Mouse (Mus musculus): ENCODE results near the gene Armc7. TPM values are rescaled to one million over a fixed set of nuclear protein-coding genes. Genes with fewer than 3 reads are reported as not detected.

Gene Armc7
- polyA plus RNA-seq, 1 experiment from 2014 or later: 5.5 TPM

DNA sequence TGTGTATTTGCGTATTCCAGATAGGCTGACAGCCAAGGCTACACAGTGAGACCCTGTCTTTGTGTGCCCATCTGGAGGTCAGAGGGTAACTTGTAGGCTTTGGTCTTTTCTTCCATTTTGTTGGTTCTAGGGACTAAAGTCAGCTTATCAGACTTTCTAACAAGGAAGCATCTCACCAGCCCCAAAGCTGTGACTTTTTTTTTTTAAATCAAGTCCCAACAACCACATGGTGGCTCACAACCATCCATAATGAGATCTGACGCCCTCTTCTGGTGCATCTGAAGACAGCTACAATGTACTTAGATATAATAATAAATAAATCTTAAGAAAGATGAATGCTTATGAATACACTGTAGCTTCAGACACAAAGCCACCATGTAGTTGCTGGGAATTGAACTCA lies 62.6 kb downstream of the Armc7 start:
- Histone ChIP-seq H3K4me2 (no peak overlapping the region), H3K9ac (no peak overlapping the region), H3K9me3 (no peaks in the 10 kb centered on the region), H3K36me3 (peaks cover 4% of the 10 kb centered on the region; the same call in 1 of the 2 replicates), H3K27me3 (replicated peaks) (no peaks in the 10 kb centered on the region), H3K27ac (no peak overlapping the region), H3K4me1 (peaks cover 7% of the 10 kb centered on the region; the same call in 1 of the 2 replicates), H3K4me3 (replicated peaks) (no peak overlapping the region)
- no peak for ATAC-seq (ENCODE audit: insufficient read depth, low FRiP score, low read depth)
- WGBS: 62% methylated on average over 2 of the region's 2 CpGs

Small RNAs within 50 kb of the gene (microRNA-seq; reads per million reads assigned to microRNA genes)
- gene Mir3968: not detected

Other genes starting within 250 kb of the Armc7 start
- gene Grin2c, start 208.4 kb upstream of the Armc7 start, polyA plus RNA-seq (2015; fragmentation: Nextera tagmentation; extraction: Ambion mirVana): 0.10 and 0.12 TPM in 2 replicates
- 16.6 and 17.8 TPM in 2 replicates for gene Fdxr, start 198.6 kb upstream of the Armc7 start, polyA plus RNA-seq (2015; fragmentation: Nextera tagmentation; extraction: Ambion mirVana)
- gene Fads6, start 178.0 kb upstream of the Armc7 start, polyA plus RNA-seq (2015; fragmentation: Nextera tagmentation; extraction: Ambion mirVana): 2.0 TPM in 2 replicates
- 0.46 and 0.90 TPM in 2 replicates for gene Otop2, start 168.5 kb upstream of the Armc7 start, polyA plus RNA-seq (2015; fragmentation: Nextera tagmentation; extraction: Ambion mirVana)
- 0.26 and 0.35 TPM in 2 replicates for gene Ush1g, start 153.6 kb upstream of the Armc7 start, polyA plus RNA-seq (2015; fragmentation: Nextera tagmentation; extraction: Ambion mirVana)
- gene Otop3, start 140.9 kb upstream of the Armc7 start, polyA plus RNA-seq (2015; fragmentation: Nextera tagmentation; extraction: Ambion mirVana): 2.4 and 2.7 TPM in 2 replicates
- 32.9 and 41.0 TPM in 2 replicates for gene Hid1, start 107.9 kb upstream of the Armc7 start, polyA plus RNA-seq (2015; fragmentation: Nextera tagmentation; extraction: Ambion mirVana)
- 10.0 and 10.5 TPM in 2 replicates for gene Cdr2l, start 93.8 kb upstream of the Armc7 start, polyA plus RNA-seq (2015; fragmentation: Nextera tagmentation; extraction: Ambion mirVana)
- gene Mrpl58, start 71.9 kb upstream of the Armc7 start, polyA plus RNA-seq (2015; fragmentation: Nextera tagmentation; extraction: Ambion mirVana): 184 and 196 TPM in 2 replicates
- 824 and 904 TPM in 2 replicates for gene Atp5h, start 55.7 kb upstream of the Armc7 start, polyA plus RNA-seq (2015; fragmentation: Nextera tagmentation; extraction: Ambion mirVana)
- 14.6 and 15.6 TPM in 2 replicates for gene Kctd2, start 55.5 kb upstream of the Armc7 start, polyA plus RNA-seq (2015; fragmentation: Nextera tagmentation; extraction: Ambion mirVana)
- gene Trim80, start 35.1 kb upstream of the Armc7 start, polyA plus RNA-seq (2015; fragmentation: Nextera tagmentation; extraction: Ambion mirVana): 0.23 and 0.35 TPM in 2 replicates
- 2.3 and 3.1 TPM in 2 replicates for gene Slc16a5, start 13.2 kb upstream of the Armc7 start, polyA plus RNA-seq (2015; fragmentation: Nextera tagmentation; extraction: Ambion mirVana)
- 115 and 123 TPM in 2 replicates for gene Nt5c, start 16.2 kb downstream of the Armc7 start, polyA plus RNA-seq (2015; fragmentation: Nextera tagmentation; extraction: Ambion mirVana)
- 472 and 482 TPM in 2 replicates for gene Jpt1, start 38.7 kb downstream of the Armc7 start, polyA plus RNA-seq (2015; fragmentation: Nextera tagmentation; extraction: Ambion mirVana)
- 838 and 874 TPM in 2 replicates for gene Sumo2, start 60.6 kb downstream of the Armc7 start, polyA plus RNA-seq (2015; fragmentation: Nextera tagmentation; extraction: Ambion mirVana)
- 159 and 181 TPM in 2 replicates for gene Nup85, start 88.8 kb downstream of the Armc7 start, polyA plus RNA-seq (2015; fragmentation: Nextera tagmentation; extraction: Ambion mirVana)
- gene Mrps7, start 128.3 kb downstream of the Armc7 start, polyA plus RNA-seq (2015; fragmentation: Nextera tagmentation; extraction: Ambion mirVana): 81.7 and 92.7 TPM in 2 replicates
- gene Gga3, start 128.4 kb downstream of the Armc7 start, polyA plus RNA-seq (2015; fragmentation: Nextera tagmentation; extraction: Ambion mirVana): 15.9 and 24.3 TPM in 2 replicates
- 31.9 and 34.4 TPM in 2 replicates for gene Mif4gd, start 137.3 kb downstream of the Armc7 start, polyA plus RNA-seq (2015; fragmentation: Nextera tagmentation; extraction: Ambion mirVana)
- gene Slc25a19, start 152.6 kb downstream of the Armc7 start, polyA plus RNA-seq (2015; fragmentation: Nextera tagmentation; extraction: Ambion mirVana): 21.5 and 23.9 TPM in 2 replicates
- 83.5 and 85.7 TPM in 2 replicates for gene Grb2, start 232.9 kb downstream of the Armc7 start, polyA plus RNA-seq (2015; fragmentation: Nextera tagmentation; extraction: Ambion mirVana)

Measured in stomach, embryonic 15.5 days (tissue).